Mouse (Mus musculus) MEL (cell line): ENCODE data around the gene Treml2.
A peak's percentile ranks its signal among the peaks of the same experiment; 100 is the strongest.

ENCODE experiments used
- BHLHE40 ChIP-seq: IDR thresholded peaks from 2 replicates; pipeline ENCODE4 v1.6.1; 2012; ENCODE audit warnings: low read depth, mild to moderate bottlenecking, inconsistent platforms, low read length, improper control_type of control experiment, borderline replicate concordance
- CHD2 ChIP-seq: IDR thresholded peaks from 2 replicates; pipeline ENCODE4 v1.6.1; 2011; ENCODE audit warnings: low read length, improper control_type of control experiment
- CTCF ChIP-seq, 3 experiments: IDR thresholded peaks in 2 of 3; conservative IDR thresholded peaks in 1 of 3; 2 replicates each; pipeline ENCODE4 v1.5.1; 2011 to 2012; ENCODE audit warnings: low read length in 3 of 3, low read depth in 2 of 3, mild to moderate bottlenecking in 2 of 3, improper control_type of control experiment in 1 of 3, inconsistent platforms in 1 of 3, mixed read lengths in 1 of 3, moderate library complexity in 1 of 3; ENCODE audit not compliant: control insufficient read depth in 1 of 3, insufficient read depth in 1 of 3, poor library complexity in 1 of 3, severe bottlenecking in 1 of 3
- HCFC1 ChIP-seq: IDR thresholded peaks from 2 replicates; pipeline ENCODE4 v1.6.1; 2012; ENCODE audit warnings: low read depth, mild to moderate bottlenecking, inconsistent platforms, low read length, improper control_type of control experiment, moderate library complexity
- MAFK ChIP-seq: IDR thresholded peaks from 2 replicates; pipeline ENCODE4 v1.6.1; 2011; ENCODE audit warnings: low read depth, mild to moderate bottlenecking, low read length, improper control_type of control experiment, borderline replicate concordance
- MAX ChIP-seq: IDR thresholded peaks from 2 replicates; pipeline ENCODE4 v1.6.1; 2011; ENCODE audit warnings: low read length, improper control_type of control experiment
- POLR2A ChIP-seq, 2 experiments: IDR thresholded peaks; 2 replicates each; pipeline ENCODE4 v1.6.1; 2011 to 2012; ENCODE audit warnings: low read length in 2 of 2, mild to moderate bottlenecking in 2 of 2, control low read depth in 1 of 2, improper control_type of control experiment in 1 of 2, low read depth in 1 of 2, moderate library complexity in 1 of 2; ENCODE audit not compliant: control insufficient read depth in 1 of 2, insufficient read depth in 1 of 2, poor library complexity in 1 of 2
- RCOR1 ChIP-seq: IDR thresholded peaks from 2 replicates; pipeline ENCODE4 v1.6.1; 2012; ENCODE audit warnings: low read depth, mild to moderate bottlenecking, inconsistent platforms, low read length, improper control_type of control experiment
- SMC3 ChIP-seq: IDR thresholded peaks from 2 replicates; pipeline ENCODE4 v1.6.1; 2011; ENCODE audit warnings: low read depth, low read length, improper control_type of control experiment
- UBTF ChIP-seq: IDR thresholded peaks from 2 replicates; pipeline ENCODE4 v1.6.1; 2012; ENCODE audit warnings: low read depth, mild to moderate bottlenecking, inconsistent platforms, low read length, improper control_type of control experiment, moderate library complexity, borderline replicate concordance; ENCODE audit not compliant: insufficient read depth
- USF2 ChIP-seq, 2 experiments: IDR thresholded peaks; 2 replicates each; pipeline ENCODE4 v1.6.1; 2011 to 2012; ENCODE audit warnings: improper control_type of control experiment in 2 of 2, low read length in 2 of 2, borderline replicate concordance in 1 of 2, inconsistent platforms in 1 of 2, low read depth in 1 of 2, mild to moderate bottlenecking in 1 of 2; ENCODE audit not compliant: insufficient read depth in 1 of 2
- ZNF384 ChIP-seq: IDR thresholded peaks from 2 replicates; pipeline ENCODE4 v1.6.1; 2012; ENCODE audit warnings: low read depth, mild to moderate bottlenecking, inconsistent platforms, low read length, improper control_type of control experiment

GRCm38 (mm10) chr17:48267591-48267990 is 31.7 kb upstream of the Treml2 start:
- TF ChIP-seq POLR2A (IDR thresholded peaks at IDR 0.05; ENCODE audit: control insufficient read depth in 1 of 2, insufficient read depth in 1 of 2, low read depth in 1 of 2, low read length in 2 of 2, poor library complexity in 1 of 2) (no peak), MAX (no peak), BHLHE40 (no peak), MAFK (peak; percentile 37; the same call in 1 of the 2 replicates), CHD2 (no peak), HCFC1 (0 out of 2 replicates have a peak, but pooled peaks have one; percentile 16), CTCF (IDR thresholded peaks at IDR 0.05 in 2 of 3, conservative IDR thresholded peaks at IDR 0.05 in 1 of 3; ENCODE audit: control insufficient read depth in 1 of 3, insufficient read depth in 1 of 3, low read depth in 2 of 3, low read length in 3 of 3, poor library complexity in 1 of 3, severe bottlenecking in 1 of 3) (no peak), RCOR1 (peak; percentile 99), ZNF384 (no peak), USF2 (IDR thresholded peaks at IDR 0.05; ENCODE audit: borderline replicate concordance in 1 of 2, insufficient read depth in 1 of 2, low read depth in 1 of 2, low read length in 2 of 2) (no peak), SMC3 (no peak), UBTF (no peak)
